Mouse (Mus musculus): ENCODE data around the gene Kcng4.

Gene Kcng4

DNA sequence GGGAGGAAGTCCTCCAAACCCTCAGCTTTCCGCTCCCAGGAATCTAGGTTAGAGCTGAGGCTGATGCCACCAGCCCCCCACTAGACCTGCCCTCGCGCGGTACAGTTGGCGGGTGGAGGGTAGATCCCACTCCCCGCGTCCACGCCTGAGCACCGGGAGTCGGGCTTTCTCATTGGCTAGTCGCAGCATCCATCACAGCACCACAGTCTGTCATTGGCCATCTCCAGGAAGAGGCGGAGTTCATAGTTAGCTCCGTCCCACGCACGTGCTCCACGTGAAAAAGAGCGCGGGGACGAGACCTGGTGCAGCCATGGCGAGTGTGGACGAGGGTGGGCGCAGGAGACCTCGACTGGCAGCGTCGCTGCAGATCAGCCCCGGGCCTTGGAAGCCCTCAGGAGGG, 23.0 kb downstream of the Kcng4 start, which contains the start of gene Adad2:
Adad2 (plus strand) TSS at position 277 of the 400 bp plus-strand sequence.
- no peak for DNase-seq

DNA sequence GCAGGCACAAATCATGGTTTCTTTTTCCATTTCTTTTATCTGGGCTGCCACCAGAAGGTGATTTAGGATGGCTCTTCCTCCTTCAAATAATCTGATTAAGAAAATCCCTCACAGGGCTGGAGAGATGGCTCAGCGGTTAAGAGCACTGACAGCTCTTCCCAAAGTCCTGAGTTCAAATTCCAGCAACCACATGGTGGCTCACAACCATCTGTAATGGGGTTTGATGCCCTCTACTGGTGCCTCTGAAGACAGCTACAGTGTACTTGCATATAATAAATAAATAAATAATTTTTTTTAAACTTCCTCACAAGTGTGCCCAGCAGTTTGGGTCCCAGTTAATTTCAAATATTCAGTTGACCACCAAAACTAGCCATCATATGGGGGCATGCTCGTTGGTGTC, 29.3 kb downstream of the Kcng4 start:
- DNase-seq = no peak

DNA sequence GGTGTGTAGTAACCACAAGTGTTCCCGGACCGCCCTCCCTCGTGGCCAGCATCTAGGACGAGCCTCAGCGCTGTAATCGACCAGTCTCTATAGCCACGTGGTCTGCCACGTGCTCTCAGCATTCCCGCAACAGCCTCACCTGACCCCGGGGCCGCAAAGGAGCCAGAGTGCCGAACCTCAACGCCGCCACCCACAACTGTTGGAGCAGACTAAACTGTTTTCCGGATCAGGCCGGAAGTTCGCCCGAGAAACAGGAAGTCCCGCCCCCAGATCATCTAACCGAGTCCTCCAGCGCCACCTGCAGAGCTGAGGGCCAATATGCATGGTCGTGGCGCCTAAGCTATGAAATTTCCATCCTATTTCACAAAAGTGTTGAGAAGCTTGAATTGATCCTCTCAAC, 30.5 kb downstream of the Kcng4 start, which contains the start of gene Taf1c:
Taf1c (minus strand) TSS at position 227 of the 400 bp plus-strand sequence.
- peak; percentile 97 to 99 for DNase-seq

DNA sequence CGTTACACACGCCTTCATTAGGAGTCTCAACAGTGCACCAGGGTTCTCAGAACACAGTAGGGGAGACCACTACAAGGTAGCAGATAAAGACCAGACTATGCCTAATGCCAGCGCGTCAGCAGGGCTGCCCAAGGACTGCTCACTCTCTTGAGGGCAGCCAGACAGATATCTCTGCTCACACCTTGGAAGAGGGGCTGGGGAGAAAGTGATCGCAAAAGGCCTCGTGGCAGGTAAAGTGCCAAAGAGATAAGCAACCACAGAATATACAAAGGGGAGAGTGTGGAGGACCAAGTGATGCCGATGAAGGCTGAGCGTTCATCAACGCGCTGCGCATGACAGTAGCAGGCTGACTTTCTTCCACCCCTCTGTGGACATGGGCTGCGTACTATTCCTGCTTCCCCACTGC, 31.1 kb downstream of the Kcng4 start:
- no peak for DNase-seq

DNA sequence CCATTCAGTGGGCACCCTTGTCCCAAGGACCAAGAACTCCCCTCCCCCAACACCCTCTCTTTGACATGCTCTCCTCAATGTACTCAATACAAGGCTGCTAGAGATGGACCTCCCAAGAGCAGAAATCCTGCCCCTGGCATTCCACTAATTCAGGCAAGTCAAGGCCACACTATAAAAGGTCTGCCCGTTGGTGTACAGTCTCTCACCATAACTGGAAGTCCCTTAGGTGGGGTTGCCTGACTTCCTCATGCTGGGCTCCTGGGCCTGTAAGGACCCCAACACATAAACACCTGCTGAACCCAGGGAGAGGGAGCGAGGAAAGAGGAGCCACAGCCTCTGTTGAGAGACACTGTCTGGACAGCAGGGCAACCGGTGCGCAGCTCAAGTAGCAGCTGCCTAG, 31.7 kb downstream of the Kcng4 start:
- no peak for DNase-seq

DNA sequence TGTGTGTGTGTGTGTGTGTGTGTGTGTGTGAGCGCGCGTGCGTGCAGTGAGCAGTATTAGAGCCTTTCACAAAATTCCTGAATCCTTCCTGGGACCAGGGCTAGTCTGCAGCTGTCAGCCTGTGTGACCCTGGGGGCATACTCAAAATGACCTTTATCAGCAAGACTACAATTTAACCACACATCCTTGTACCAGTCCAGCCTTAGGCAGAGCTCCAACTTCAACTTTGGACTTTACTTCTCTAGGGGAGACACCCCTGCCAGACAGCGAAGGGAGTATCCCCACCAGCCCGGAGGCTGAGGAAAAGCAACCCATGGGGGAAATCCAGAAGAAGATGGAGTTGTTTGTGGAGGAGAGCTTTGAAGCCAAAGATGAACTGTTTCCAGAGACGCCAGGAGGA, 44.0 kb downstream of the Kcng4 start:
- no peak for DNase-seq

DNA sequence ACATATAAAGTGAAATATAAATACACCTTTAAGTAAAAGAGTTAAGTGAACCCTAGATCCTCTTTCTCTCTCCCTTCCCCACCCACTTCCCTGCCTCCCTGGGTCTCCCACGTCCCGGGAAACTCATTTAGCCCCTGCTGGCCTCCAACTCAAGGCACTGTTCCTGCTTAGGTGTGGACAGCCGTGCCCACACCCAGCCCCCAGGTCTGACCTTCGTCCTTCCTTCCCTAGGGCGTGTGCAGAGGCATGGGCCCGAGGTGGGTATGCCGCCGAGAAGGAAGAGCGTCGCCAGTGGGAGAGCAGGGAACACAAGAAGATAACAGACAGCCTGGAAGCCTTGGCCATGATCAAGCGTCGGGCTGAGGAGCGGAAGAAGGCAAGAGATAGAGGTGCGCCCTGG, 45.1 kb downstream of the Kcng4 start:
- DNase-seq = no peak

DNA sequence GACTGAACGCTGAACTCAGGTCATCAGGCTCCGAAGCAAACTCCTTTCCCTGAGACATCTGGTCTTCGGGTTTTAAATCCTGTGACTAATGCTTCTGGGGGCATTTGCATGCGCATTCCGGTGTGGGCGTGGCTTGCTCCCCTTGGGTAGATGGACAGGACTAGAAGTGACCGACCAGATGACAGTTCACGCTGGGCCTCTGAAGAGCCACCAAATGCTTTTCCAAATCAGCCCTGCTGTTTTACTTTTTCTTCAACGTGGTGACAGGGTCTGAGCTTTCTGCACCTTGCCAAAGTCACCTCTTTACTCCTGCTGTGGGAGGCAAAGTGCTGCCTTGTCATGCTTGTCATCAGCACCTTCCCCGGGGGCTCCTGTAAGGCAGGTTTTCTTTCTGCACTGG, 46.6 kb downstream of the Kcng4 start:
- no peak for DNase-seq

DNA sequence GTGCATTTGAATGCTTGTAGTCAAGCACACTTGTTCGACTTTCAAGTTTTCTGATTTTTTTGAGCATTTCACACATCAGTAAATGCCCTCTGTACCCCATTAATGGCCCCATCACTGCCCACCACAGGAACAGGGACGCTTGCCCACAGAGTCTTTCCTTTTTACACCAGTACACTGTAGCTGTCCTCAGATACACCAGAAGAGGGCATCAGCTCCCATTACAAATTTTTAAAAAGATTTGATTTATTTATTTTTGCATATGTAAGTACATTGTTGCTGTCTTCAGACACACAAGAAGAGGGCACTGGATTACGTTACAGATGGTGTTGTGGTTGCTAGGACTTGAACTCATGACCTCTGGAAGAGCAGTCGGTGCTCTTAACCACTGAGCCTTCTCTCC, 47.2 kb downstream of the Kcng4 start:
- DNase-seq = no peak

DNA sequence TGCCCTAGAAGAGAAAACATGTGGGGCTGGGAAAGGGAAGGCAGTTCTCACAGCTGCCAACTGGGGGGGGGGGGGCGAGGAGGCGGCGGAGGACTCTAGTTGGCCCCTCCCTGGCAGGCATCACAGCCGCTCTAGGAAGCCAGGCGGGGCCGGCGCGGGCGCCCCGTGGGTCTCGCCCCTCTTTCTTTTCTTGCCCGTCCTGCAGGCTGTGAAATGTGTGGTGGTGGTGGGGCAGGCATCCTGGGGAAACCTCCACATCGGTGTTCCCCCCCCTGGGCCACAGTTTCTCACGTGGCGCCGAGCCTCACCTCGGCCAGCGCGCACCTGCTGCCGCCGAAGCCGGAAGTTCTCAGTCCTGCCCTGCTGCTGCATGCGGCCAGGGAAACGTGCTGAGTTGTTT, 49.6 kb downstream of the Kcng4 start:
- DNase-seq = no peak

DNA sequence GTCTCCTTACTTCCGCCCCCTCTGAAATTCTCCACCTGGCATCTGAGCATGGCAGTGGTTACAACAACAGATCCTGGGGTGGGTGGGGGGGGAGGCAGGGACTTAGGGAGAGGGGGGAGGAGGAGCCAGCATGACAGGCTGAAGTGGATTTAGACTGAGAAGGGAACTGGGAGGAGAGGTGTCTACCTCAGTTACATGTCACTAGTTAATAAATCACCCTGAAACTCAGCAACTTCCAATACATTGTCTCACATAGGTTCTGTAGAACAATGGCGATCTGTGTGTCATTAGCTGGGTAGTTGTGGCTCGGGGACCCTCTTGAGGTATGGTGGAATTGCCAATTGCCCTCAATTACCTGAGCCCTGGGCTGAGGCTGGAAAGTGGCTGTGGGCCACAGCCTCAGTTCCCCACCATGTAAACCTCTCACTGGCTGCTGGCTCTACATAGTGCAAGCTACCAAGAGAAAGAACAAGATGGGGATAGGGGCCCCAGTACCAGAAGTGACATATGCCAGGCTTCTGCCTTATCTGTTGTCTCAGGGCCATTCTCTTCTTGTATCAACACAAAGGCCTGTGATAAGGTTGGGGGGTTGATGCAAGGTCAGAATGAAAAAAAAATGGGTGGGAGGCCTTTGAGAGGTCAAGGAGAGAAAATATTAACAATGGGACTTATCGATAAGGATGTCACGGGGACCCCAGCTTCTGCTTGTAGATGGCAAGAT, 54.9 kb downstream of the Kcng4 start:
- DNase-seq = no peak

DNA sequence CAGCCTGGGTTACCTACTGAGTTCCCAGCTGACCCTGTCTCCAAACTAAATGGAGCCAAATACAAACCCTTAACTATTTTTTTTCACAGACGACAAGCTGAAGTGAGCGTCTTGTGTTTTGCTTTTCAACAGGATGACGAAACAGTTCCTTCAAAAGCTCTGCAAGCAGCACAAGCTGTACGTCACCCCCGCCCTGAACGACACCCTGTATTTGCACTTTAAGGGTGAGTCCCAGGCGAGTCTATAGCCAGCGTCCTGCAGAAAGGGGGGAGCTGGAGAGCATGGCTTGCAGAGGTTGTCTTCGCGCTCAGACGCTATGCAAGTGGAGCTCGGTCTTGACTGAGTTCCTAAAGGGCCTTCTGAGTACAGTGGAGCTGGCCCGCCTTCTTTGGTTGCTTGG, 56.4 kb downstream of the Kcng4 start:
- DNase-seq = no peak

DNA sequence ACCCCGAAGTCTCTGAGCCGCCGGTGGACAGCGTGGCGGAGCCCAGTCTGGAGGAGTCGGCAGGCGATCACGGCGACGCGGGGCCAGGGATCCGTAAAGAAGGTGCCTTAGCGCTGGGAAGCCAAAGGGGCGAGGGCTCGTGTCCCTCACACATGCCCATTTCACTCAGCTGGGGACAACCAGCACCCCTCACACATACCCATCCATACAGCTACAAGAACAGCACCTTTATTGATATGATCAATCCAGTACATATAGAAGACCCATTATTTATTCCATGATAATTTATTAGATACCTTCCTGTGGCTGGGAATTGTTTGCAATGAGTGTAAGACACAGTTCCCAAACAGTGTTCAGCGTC, 60.1 kb downstream of the Kcng4 start:
- DNase-seq = no peak

DNA sequence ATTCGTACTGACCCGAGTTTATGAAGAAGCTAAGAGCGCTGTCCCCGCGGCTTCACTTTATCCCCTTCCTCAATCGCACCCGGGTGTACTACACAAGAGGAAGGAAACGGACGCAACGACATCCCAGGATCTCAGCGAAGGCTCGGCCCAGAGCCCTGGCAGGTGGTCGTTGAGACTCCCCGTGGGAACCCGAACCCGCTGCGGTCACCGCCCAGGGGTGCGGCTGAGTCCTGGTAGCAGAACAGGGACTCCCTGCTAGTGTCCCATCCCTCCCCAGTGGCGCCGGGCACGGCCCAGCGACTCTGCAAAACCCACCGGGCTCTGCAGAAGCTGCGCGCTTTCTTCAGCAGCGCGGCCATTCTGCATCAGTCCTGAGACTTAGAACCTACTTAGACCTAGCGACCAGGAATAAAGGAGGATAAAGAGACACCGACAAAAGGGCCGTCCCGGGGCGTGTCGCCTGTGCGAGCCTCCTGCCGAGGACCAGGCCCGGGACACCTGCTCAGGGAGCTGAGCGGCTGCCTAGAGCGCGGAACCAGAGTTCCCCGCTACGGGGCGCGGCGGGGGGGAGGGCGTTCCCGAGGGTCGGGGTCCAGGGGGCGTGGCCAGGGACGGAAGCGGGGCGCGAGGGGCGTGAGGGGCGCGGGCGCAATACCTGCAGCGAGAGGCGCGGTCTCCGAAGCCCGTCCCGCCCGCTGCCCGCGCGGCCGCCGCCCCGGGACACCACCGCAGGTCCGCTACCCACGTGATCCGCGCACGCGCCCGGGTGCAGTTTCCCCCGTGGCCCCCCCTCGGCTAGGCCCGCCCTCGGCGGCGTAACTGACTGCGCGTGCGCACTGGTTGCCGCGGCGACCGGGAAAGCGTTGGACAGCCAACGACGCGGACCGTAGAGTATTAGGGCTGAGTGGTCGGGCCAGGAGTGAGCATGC, 60.8 kb downstream of the Kcng4 start, which contains the start of the genes Hsdl1 and Dnaaf1:
Hsdl1 (minus strand) TSS at position 747 of the 929 bp plus-strand sequence.
Dnaaf1 (plus strand) TSS at position 799 of the 929 bp plus-strand sequence.
- DNase-seq = peak; percentile 98

Measured in cerebellum, postnatal 14 days (tissue).